Mouse (Mus musculus) hindbrain, embryonic 11.5 days (tissue): Measurements from ENCODE around the gene Sec23a. TPM values are rescaled to one million over a fixed set of nuclear protein-coding genes. Genes with fewer than 3 reads are reported as not detected.
"Not testable (repeated sequence)": the region's sequence is repeated elsewhere in the genome, so short reads cannot be mapped to it uniquely, and the experiment has no call there.

ENCODE experiments used
- ATAC-seq: fragments of 200-750 bp; cut with Nextera tagmentation; 2 replicates; pipeline ENCODE4 v1.8.0; 2017; ENCODE audit warnings: mild to moderate bottlenecking, moderate TSS enrichment, moderate library complexity; ENCODE audit not compliant: low FRiP score
- DNase-seq: peaks from one replicate; pipeline ENCODE4 v3.0.0-alpha.2; 2015; ENCODE audit warnings: low spot score
- H3K27ac ChIP-seq: fragments of 300-500 bp; sonication (generic); 2 replicates; pipeline ENCODE4 v1.5.1; 2014; ENCODE audit warnings: mild to moderate bottlenecking, low read depth, low read length
- H3K27me3 ChIP-seq: fragments of 300-500 bp; sonication (generic); 2 replicates; pipeline ENCODE4 v1.6.1; 2014; ENCODE audit warnings: mild to moderate bottlenecking, low read length, moderate library complexity, mixed read lengths; ENCODE audit not compliant: control insufficient read depth, insufficient read depth
- H3K36me3 ChIP-seq: fragments of 300-500 bp; sonication (generic); 2 replicates; pipeline ENCODE4 v1.6.1; 2014; ENCODE audit warnings: mild to moderate bottlenecking, low read length, moderate library complexity, mixed read lengths; ENCODE audit not compliant: control insufficient read depth, insufficient read depth
- H3K4me1 ChIP-seq: fragments of 300-500 bp; sonication (generic); replicated peaks from 2 replicates; pipeline ENCODE4 v1.6.1; 2014; ENCODE audit warnings: low read length, mixed read lengths; ENCODE audit not compliant: control insufficient read depth, insufficient read depth
- H3K4me2 ChIP-seq: fragments of 300-500 bp; sonication (generic); replicated peaks from 2 replicates; pipeline ENCODE4 v1.6.1; 2014; ENCODE audit warnings: mild to moderate bottlenecking, low read depth, low read length
- H3K4me3 ChIP-seq: fragments of 300-500 bp; sonication (generic); 2 replicates; pipeline ENCODE4 v1.5.1; 2014; ENCODE audit warnings: low read depth, low read length
- H3K9ac ChIP-seq: fragments of 300-500 bp; sonication (generic); 2 replicates; pipeline ENCODE4 v1.6.1; 2014; ENCODE audit warnings: low read depth, low read length
- H3K9me3 ChIP-seq: fragments of 300-500 bp; sonication (generic); 2 replicates; pipeline ENCODE4 v1.6.1; 2016; ENCODE audit warnings: low read length; ENCODE audit not compliant: control insufficient read depth
- WGBS: fragments of 180-500 bp; shearing (Covaris S2); extraction: QIAGEN DNeasy Blood & Tissue Kit; methylation state at CpG from one replicate; pipeline ENCODE4 v1.1.7; 2014; 5-methylcytosine and 5-hydroxymethylcytosine counted together
- polyA plus RNA-seq: library from polyadenylated mRNA; unstranded; fragments of >200 nt; fragmentation: Nextera tagmentation; extraction: Ambion mirVana; gene quantifications from 2 replicates; pipeline ENCODE4 v1.2.1, GENCODE M21; 2014

Sec23a gene
- polyA plus RNA-seq = 91.5 and 106 TPM in 2 replicates

DNA sequence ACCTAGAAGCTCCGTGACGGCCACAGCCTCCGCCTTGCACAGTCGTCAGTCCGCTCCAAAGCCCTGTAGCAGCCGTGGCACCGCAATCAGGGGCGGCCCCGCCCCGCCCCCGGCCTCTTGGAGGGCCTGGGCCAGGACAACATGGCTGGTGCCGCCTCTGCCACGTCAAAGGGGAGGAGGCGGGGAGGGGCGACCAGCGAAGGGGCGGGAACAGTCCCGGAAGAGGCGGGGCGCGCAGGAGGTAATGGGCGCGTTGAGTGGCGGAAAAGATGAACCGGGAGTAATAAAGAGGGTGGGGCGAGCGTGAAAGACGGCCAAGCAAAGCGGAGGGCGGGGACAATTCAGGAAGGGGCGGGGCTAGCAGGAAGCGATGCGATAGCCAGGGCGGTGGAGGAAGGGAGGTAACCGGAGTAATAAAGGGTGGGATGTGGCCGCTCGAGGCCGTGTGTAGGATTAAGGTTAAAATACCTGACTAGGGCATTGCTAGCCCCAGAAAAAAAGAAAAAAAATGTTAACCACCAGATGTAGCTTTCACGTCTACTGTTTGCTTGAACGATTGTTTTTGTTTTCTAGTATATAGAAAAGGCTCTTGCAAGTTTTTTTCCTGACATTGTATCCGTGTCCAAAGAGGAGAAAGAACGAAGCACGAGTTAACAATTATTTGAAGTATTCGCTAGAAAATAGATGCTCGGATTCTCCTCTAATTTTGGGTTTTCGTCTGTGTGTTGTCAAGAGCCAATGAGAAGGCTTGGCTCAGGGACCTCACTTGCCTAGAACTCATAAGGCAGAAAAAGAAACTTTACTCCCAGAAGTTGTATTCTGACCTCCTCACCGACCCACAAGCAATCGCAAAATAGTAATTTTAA is at the start of gene Sec23a:
Sec23a (minus strand) TSS at position 174 of the 866 bp plus-strand sequence.
- WGBS = 1% methylated on average over 46 of the region's 48 CpGs
- ATAC-seq = peak; percentile 98

DNA sequence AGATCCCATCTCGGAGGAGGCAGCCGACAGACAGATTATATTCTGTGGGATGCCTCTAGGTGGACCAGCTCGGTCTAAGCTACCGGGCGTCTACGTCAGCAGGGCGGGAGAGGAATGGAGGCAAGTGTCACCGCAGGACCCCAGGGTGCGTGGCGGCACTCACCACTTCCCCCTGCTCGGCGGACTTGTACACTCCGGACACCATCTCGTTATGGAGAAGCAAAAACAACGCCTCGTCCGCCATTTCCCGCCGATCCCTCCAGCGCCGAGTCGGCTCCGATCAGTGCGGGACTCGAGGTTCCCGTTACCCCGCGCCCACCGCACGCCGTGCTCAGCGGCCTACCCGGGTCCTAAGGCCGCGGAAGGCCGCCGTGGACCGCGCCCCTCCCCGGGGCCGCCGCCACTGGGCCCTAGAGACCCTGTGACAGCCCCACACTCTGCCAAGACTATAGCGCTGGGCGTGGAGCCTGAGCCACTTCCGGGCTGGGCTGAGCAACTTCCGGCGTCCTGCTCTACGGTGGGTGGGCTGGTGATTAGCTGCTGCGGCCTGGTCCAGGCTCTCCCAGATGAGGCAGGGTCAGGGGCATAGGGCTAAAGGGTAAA is 49.3 kb upstream of the Sec23a start, which contains the start of gene Trappc6b:
Trappc6b (minus strand) TSS at position 480 of the 603 bp plus-strand sequence.
- H3K9ac ChIP-seq = peak within 1 kb of the TSS; percentile 88
- H3K4me2 ChIP-seq = peak within 1 kb of the TSS; percentile 37
- H3K4me1 ChIP-seq = no peaks in the 10 kb centered on the region
- H3K4me3 ChIP-seq = peak within 1 kb of the TSS; percentile 84
- WGBS = under 1% methylated on average over 48 of the region's 49 CpGs
- H3K36me3 ChIP-seq = no peaks in the 10 kb centered on the region
- H3K27me3 ChIP-seq = no peaks in the 10 kb centered on the region
- ATAC-seq = peak; percentile 97
- H3K9me3 ChIP-seq = no peaks in the 10 kb centered on the region
- peak within 1 kb of the TSS; percentile 82 for H3K27ac ChIP-seq
- peak; percentile 88 for DNase-seq

More for the DNA sequence above, at the start of gene Sec23a:
- Histone ChIP-seq H3K4me3 (peak within 1 kb of the TSS; percentile 81), H3K27ac (peak within 1 kb of the TSS; percentile 85), H3K9me3 (no peaks in the 10 kb centered on the region), H3K9ac (peak within 1 kb of the TSS; percentile 80), H3K4me1 (no peaks in the 10 kb centered on the region), H3K4me2 (peak within 1 kb of the TSS; percentile 58), H3K27me3 (no peaks in the 10 kb centered on the region), H3K36me3 (no peaks in the 10 kb centered on the region)
- peak; percentile 98 for DNase-seq

DNA sequence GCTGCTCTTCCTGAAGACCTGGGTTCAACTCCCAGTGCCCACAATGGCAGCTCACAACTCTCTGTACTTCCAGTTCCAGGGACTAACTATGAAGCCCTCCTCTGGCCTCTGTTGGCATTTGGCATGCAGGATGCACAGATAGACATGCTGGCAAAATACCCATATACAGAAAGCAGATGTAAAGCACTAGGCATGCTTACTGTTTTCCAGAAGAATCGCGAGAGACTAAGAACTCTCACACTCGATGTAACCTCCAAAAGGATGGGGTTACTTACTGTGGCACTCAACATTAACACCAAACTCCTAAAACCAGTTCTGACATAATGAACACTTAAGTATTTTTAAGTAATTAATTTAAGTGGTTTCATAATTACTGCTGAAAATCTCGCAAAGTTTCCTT is 48.5 kb upstream of the Sec23a start:
- WGBS = 73% methylated on average over 4 of the region's 4 CpGs
- Histone ChIP-seq H3K4me1 (no peaks in the 10 kb centered on the region), H3K4me3 (peak overlapping the region; percentile 84), H3K9me3 (no peaks in the 10 kb centered on the region), H3K9ac (peak overlapping the region; percentile 88; the same call in 1 of the 2 replicates), H3K4me2 (peak overlapping the region; percentile 37), H3K27ac (no peak overlapping the region), H3K27me3 (no peaks in the 10 kb centered on the region), H3K36me3 (no peaks in the 10 kb centered on the region)
- DNase-seq = no peak
- ATAC-seq = no peak

DNA sequence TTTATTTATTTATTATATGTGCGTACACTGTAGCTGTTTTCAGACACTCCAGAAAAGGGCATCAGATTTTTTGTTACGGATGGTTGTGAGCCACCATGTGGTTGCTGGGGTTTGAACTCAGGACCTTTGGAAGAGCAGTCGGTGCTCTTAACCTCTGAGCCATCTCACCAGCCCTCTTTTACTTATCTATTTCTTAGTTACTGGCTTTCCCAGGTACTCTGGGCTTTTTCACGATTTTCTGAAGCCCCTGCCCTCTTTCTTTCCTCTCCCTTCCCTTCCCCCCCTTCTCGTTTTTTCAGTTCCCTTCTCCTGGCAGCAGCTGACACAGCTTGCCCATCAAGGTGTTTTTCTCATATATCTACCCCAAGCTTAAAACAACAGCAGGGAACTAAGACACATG is 46.4 kb upstream of the Sec23a start:
- not testable (repeated sequence) for H3K27ac ChIP-seq, H3K4me1 ChIP-seq, H3K9me3 ChIP-seq, H3K4me2 ChIP-seq, H3K4me3 ChIP-seq, ATAC-seq, DNase-seq, H3K9ac ChIP-seq, H3K36me3 ChIP-seq, H3K27me3 ChIP-seq
- 88% methylated on average over 5 of the region's 5 CpGs for WGBS

DNA sequence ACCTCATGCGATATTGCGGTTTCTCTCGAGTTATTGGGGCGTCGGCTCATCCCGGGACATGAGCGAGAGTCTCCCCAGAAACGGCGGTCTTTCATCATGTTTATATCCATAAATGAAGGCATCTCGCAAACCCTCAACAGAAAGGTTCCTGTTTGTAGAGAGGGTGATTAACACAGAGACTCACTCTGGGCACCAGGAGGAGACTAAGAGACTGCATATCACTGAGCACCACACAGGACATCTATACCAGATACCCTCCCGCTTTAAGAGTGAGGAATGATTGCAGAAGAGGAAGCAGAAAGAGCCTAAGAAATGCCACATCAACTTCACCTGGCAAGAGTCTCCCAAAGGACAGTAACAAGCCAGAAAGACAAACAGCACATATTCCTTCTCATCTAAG is 44.4 kb upstream of the Sec23a start:
- DNase-seq (no peak), ATAC-seq (no peak)
- Histone ChIP-seq H3K9ac (no peak overlapping the region), H3K4me3 (no peak overlapping the region), H3K4me2 (no peak overlapping the region), H3K4me1 (no peaks in the 10 kb centered on the region), H3K36me3 (peaks cover 2% of the 10 kb centered on the region; the same call in 1 of the 2 replicates), H3K27ac (no peak overlapping the region), H3K27me3 (no peaks in the 10 kb centered on the region), H3K9me3 (no peaks in the 10 kb centered on the region)
- WGBS = 98% methylated on average over 11 of the region's 11 CpGs

DNA sequence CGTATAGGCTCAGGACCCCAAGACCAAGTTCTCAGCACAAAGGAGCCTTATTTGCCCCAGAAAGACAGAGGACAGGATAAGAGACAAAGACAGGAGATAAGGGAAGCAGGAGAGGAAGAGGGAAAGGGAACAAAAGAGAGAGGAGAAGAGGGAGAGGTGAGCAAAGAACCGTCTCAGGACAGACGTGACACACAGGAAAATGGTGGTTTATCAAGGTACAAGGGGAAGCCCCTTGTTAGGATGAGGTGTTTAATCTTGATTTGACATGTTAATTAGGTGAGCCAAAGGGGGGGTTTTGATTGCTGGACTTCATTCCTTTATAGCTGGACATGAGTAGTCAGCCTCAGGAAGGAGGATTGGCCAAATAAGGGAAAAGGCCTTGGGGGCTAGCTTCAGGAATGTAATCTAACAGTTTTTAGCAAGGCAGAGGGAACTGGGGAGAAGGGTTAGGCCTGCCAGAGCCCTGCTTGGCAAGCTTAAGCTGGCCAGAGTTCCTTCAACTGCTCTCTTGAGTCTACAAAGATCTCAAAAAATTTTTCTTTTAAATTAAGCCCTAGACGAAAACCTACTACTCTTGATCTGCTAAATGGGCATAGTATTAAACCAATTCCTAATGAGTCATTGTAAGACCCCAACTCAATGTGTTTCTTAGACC is 43.5 kb upstream of the Sec23a start:
- Histone ChIP-seq H3K9ac (no peak overlapping the region), H3K4me2 (no peak overlapping the region), H3K4me3 (no peak overlapping the region), H3K27ac (no peak overlapping the region), H3K27me3 (no peaks in the 10 kb centered on the region), H3K36me3 (peaks cover 2% of the 10 kb centered on the region; the same call in 1 of the 2 replicates), H3K4me1 (no peaks in the 10 kb centered on the region), H3K9me3 (no peaks in the 10 kb centered on the region)
- ATAC-seq (no peak), DNase-seq (no peak)
- WGBS = 84% methylated on average over 4 of the region's 4 CpGs

DNA sequence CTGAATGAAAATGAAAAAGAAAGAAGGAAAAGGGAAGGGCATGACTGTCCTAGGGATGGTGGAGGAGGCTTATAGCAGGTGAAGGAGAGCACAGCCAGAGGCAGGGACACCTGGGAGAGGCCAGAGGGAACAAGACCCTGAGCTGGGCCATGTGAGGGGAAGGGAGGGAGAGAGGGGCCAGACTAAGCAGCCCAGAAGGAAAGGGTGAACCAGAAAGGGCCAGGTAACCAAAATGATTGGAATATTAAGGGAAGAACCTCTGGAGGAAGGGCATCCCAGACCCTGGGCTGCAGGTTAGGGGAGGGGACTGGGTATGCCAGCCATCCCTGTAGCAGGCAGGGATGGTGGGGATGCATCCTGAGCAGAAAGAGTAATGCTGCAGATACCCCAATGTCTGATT is 42.2 kb upstream of the Sec23a start:
- H3K27me3 ChIP-seq = no peaks in the 10 kb centered on the region
- no peaks in the 10 kb centered on the region for H3K4me1 ChIP-seq
- H3K27ac ChIP-seq = no peak overlapping the region
- peaks cover 2% of the 10 kb centered on the region; the same call in 1 of the 2 replicates for H3K36me3 ChIP-seq
- H3K4me2 ChIP-seq = no peak overlapping the region
- H3K9ac ChIP-seq = no peak overlapping the region
- no peak for ATAC-seq
- H3K9me3 ChIP-seq = no peaks in the 10 kb centered on the region
- no peak for DNase-seq
- H3K4me3 ChIP-seq = no peak overlapping the region

DNA sequence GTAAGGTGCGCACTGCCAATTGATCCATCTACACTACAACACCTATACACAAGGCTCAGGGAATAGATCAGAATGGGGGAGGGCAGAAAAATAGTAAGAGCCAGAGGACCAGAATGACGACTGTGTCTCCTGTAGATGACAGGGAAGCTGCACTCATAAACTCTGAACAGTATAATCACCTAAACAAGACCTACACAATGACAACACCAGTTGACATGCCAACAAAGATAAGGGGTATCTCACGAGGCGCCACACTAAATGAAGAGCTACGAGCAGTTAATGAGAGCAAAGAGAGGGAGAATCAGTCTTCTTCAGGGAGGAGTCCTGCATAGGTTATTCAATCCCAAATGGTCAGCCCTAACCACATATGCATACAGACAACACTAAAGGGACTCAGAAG is 41.3 kb upstream of the Sec23a start:
- Histone ChIP-seq H3K4me1 (no peaks in the 10 kb centered on the region), H3K4me3 (no peak overlapping the region), H3K9me3 (no peaks in the 10 kb centered on the region), H3K36me3 (peaks cover 2% of the 10 kb centered on the region; the same call in 1 of the 2 replicates), H3K27ac (no peak overlapping the region), H3K4me2 (no peak overlapping the region), H3K9ac (no peak overlapping the region), H3K27me3 (no peaks in the 10 kb centered on the region)
- WGBS = 97% methylated on average over 5 of the region's 5 CpGs
- DNase-seq (no peak), ATAC-seq (no peak)
